Mouse (Mus musculus): ENCODE measurements around the gene Doc2b. TPM values are rescaled to one million over a fixed set of nuclear protein-coding genes. Genes with fewer than 3 reads are reported as not detected.

Gene Doc2b
- polyA plus RNA-seq, 1 experiment from 2014 or later, result 0.23 TPM

GRCm38 (mm10) chr11:75785897-75786296, 10.0 kb downstream of the Doc2b start:
- H3K27ac ChIP-seq (replicated peaks), result no peak overlapping the region
- no peaks in the 10 kb centered on the region for H3K9me3 ChIP-seq
- no peak overlapping the region for H3K4me3 ChIP-seq
- H3K9ac ChIP-seq, result no peak overlapping the region
- no peak for ATAC-seq (ENCODE audit: extremely low read depth, insufficient number of reproducible peaks, low FRiP score, low TSS enrichment)
- no peak overlapping the region for H3K4me2 ChIP-seq
- no peaks in the 10 kb centered on the region for H3K36me3 ChIP-seq
- 71% methylated on average over 8 of the region's 8 CpGs for WGBS
- H3K4me1 ChIP-seq, result no peaks in the 10 kb centered on the region
- peaks cover 23% of the 10 kb centered on the region for H3K27me3 ChIP-seq (replicated peaks)

GRCm38 (mm10) chr11:75783799-75784198, 12.1 kb downstream of the Doc2b start:
- Histone ChIP-seq H3K4me1 (no peaks in the 10 kb centered on the region), H3K4me3 (no peak overlapping the region), H3K9ac (no peak overlapping the region), H3K36me3 (no peaks in the 10 kb centered on the region), H3K9me3 (no peaks in the 10 kb centered on the region), H3K27me3 (replicated peaks) (peaks cover 7% of the 10 kb centered on the region), H3K27ac (replicated peaks) (no peak overlapping the region), H3K4me2 (no peak overlapping the region)
- ATAC-seq (ENCODE audit: extremely low read depth, insufficient number of reproducible peaks, low FRiP score, low TSS enrichment), result no peak
- WGBS, result 72% methylated on average over 5 of the region's 5 CpGs

GRCm38 (mm10) chr11:75781919-75782318, 13.9 kb downstream of the Doc2b start:
- Histone ChIP-seq H3K36me3 (no peaks in the 10 kb centered on the region), H3K9me3 (no peaks in the 10 kb centered on the region), H3K27me3 (replicated peaks) (peaks cover 12% of the 10 kb centered on the region), H3K4me1 (no peaks in the 10 kb centered on the region), H3K27ac (replicated peaks) (no peak overlapping the region), H3K9ac (no peak overlapping the region), H3K4me3 (no peak overlapping the region), H3K4me2 (no peak overlapping the region)
- ATAC-seq (ENCODE audit: extremely low read depth, insufficient number of reproducible peaks, low FRiP score, low TSS enrichment), result no peak
- WGBS, result 20% methylated on average over 6 of the region's 6 CpGs

GRCm38 (mm10) chr11:75775919-75776318, 19.9 kb downstream of the Doc2b start:
- Histone ChIP-seq H3K9me3 (no peaks in the 10 kb centered on the region), H3K27me3 (replicated peaks) (peaks cover 20% of the 10 kb centered on the region; the same call in 1 of the 2 replicates), H3K27ac (replicated peaks) (no peak overlapping the region), H3K4me3 (no peak overlapping the region), H3K4me2 (no peak overlapping the region), H3K36me3 (no peaks in the 10 kb centered on the region), H3K9ac (no peak overlapping the region), H3K4me1 (no peaks in the 10 kb centered on the region)
- ATAC-seq (ENCODE audit: extremely low read depth, insufficient number of reproducible peaks, low FRiP score, low TSS enrichment), result no peak
- 89% methylated on average over 1 of the region's 1 CpGs for WGBS

- peaks cover 17% of the 10 kb centered on the region for H3K4me1 ChIP-seq
- peaks cover 18% of the 10 kb centered on the region; the same call in 1 of the 2 replicates for H3K27me3 ChIP-seq (replicated peaks)
- no peak overlapping the region for H3K4me2 ChIP-seq
- ATAC-seq (ENCODE audit: extremely low read depth, insufficient number of reproducible peaks, low FRiP score, low TSS enrichment), result no peak
- no peak overlapping the region for H3K9ac ChIP-seq
- no peak overlapping the region for H3K27ac ChIP-seq (replicated peaks)
- no peaks in the 10 kb centered on the region for H3K9me3 ChIP-seq
- WGBS, result 69% methylated on average over 5 of the region's 5 CpGs
- peaks cover 7% of the 10 kb centered on the region for H3K36me3 ChIP-seq
- no peak overlapping the region for H3K4me3 ChIP-seq
Observed at GRCm38 (mm10) chr11:75772562-75772961, 23.3 kb downstream of the Doc2b start.

GRCm38 (mm10) chr11:75769206-75769605, 26.6 kb downstream of the Doc2b start:
- H3K4me2 ChIP-seq, result peak overlapping the region; percentile 60
- H3K4me3 ChIP-seq, result peak overlapping the region; percentile 24; the same call in 1 of the 2 replicates
- ATAC-seq (ENCODE audit: extremely low read depth, insufficient number of reproducible peaks, low FRiP score, low TSS enrichment), result peak; percentile 83
- peak overlapping the region; percentile 41; the same call in 1 of the 2 replicates for H3K9ac ChIP-seq
- under 1% methylated on average over 23 of the region's 23 CpGs for WGBS
- H3K27me3 ChIP-seq (replicated peaks), result peaks cover 4% of the 10 kb centered on the region; the same call in 1 of the 2 replicates
- H3K4me1 ChIP-seq, result peaks cover 17% of the 10 kb centered on the region
- no peaks in the 10 kb centered on the region for H3K9me3 ChIP-seq
- H3K27ac ChIP-seq (replicated peaks), result peak overlapping the region; percentile 25
- H3K36me3 ChIP-seq, result peaks cover 41% of the 10 kb centered on the region

- Histone ChIP-seq H3K4me2 (peak overlapping the region; percentile 60), H3K9me3 (no peaks in the 10 kb centered on the region), H3K9ac (no peak overlapping the region), H3K27ac (replicated peaks) (peak overlapping the region; percentile 25; the same call in 1 of the 2 replicates), H3K36me3 (peaks cover 49% of the 10 kb centered on the region), H3K27me3 (replicated peaks) (peaks cover 2% of the 10 kb centered on the region; the same call in 1 of the 2 replicates), H3K4me3 (no peak overlapping the region), H3K4me1 (peaks cover 17% of the 10 kb centered on the region)
- ATAC-seq (ENCODE audit: extremely low read depth, insufficient number of reproducible peaks, low FRiP score, low TSS enrichment), result no peak
- WGBS, result 58% methylated on average over 6 of the region's 6 CpGs
Observed at GRCm38 (mm10) chr11:75768091-75768989, 27.5 kb downstream of the Doc2b start.

GRCm38 (mm10) chr11:75767014-75767413, 28.8 kb downstream of the Doc2b start:
- ATAC-seq (ENCODE audit: extremely low read depth, insufficient number of reproducible peaks, low FRiP score, low TSS enrichment), result no peak
- Histone ChIP-seq H3K4me1 (peaks cover 17% of the 10 kb centered on the region), H3K9ac (no peak overlapping the region), H3K4me3 (no peak overlapping the region), H3K36me3 (peaks cover 60% of the 10 kb centered on the region), H3K9me3 (no peaks in the 10 kb centered on the region), H3K27me3 (replicated peaks) (no peaks in the 10 kb centered on the region; the same call in 1 of the 2 replicates), H3K27ac (replicated peaks) (no peak overlapping the region; the same call in 1 of the 2 replicates), H3K4me2 (no peak overlapping the region)
- 67% methylated on average over 2 of the region's 2 CpGs for WGBS

- Histone ChIP-seq H3K4me1 (peaks cover 17% of the 10 kb centered on the region), H3K9ac (no peak overlapping the region), H3K9me3 (no peaks in the 10 kb centered on the region), H3K27me3 (replicated peaks) (no peaks in the 10 kb centered on the region), H3K27ac (replicated peaks) (no peak overlapping the region), H3K4me3 (no peak overlapping the region), H3K4me2 (no peak overlapping the region), H3K36me3 (peaks cover 79% of the 10 kb centered on the region)
- 80% methylated on average over 8 of the region's 8 CpGs for WGBS
- no peak for ATAC-seq (ENCODE audit: extremely low read depth, insufficient number of reproducible peaks, low FRiP score, low TSS enrichment)
Observed at GRCm38 (mm10) chr11:75765161-75765560, 30.7 kb downstream of the Doc2b start.

GRCm38 (mm10) chr11:75764521-75765023, 31.3 kb downstream of the Doc2b start:
- H3K36me3 ChIP-seq, result peaks cover 85% of the 10 kb centered on the region
- H3K4me2 ChIP-seq, result no peak overlapping the region
- H3K27me3 ChIP-seq (replicated peaks), result no peaks in the 10 kb centered on the region
- peaks cover 14% of the 10 kb centered on the region for H3K4me1 ChIP-seq
- H3K9ac ChIP-seq, result no peak overlapping the region
- no peak for ATAC-seq (ENCODE audit: extremely low read depth, insufficient number of reproducible peaks, low FRiP score, low TSS enrichment)
- H3K9me3 ChIP-seq, result no peaks in the 10 kb centered on the region
- H3K4me3 ChIP-seq, result no peak overlapping the region
- WGBS, result 84% methylated on average over 4 of the region's 4 CpGs
- no peak overlapping the region for H3K27ac ChIP-seq (replicated peaks)

GRCm38 (mm10) chr11:75762708-75763107, 33.1 kb downstream of the Doc2b start:
- Histone ChIP-seq H3K27me3 (replicated peaks) (no peaks in the 10 kb centered on the region), H3K9me3 (no peaks in the 10 kb centered on the region), H3K4me2 (no peak overlapping the region), H3K36me3 (peaks cover 97% of the 10 kb centered on the region), H3K27ac (replicated peaks) (no peak overlapping the region), H3K4me3 (no peak overlapping the region), H3K9ac (no peak overlapping the region), H3K4me1 (no peaks in the 10 kb centered on the region)
- WGBS, result 74% methylated on average over 2 of the region's 2 CpGs
- no peak for ATAC-seq (ENCODE audit: extremely low read depth, insufficient number of reproducible peaks, low FRiP score, low TSS enrichment)

Measured in heart, embryonic 13.5 days (tissue).